ENCODE assay signal across 22 mouse cellular contexts in genomic region chr5:140615321-140616109, GRCm38 (mm10). TPM values are rescaled to one million over a fixed set of nuclear protein-coding genes. Genes with fewer than 3 reads are reported as not detected.
DNase-seq lines count a peak whose midpoint lies in the region; ATAC-seq and TF ChIP-seq lines count a peak whose summit lies in the region.
"Had no signal": no experiment of that assay in that cellular context is flagged by ENCODE, and none has a peak within 500 bp of the region (broad histone marks: within the 10 kb centered on the region; RNA-seq: fewer than 3 reads in every experiment).

No protein-coding gene starts in this region.

- no peak for TF ChIP-seq POLR2A in bone marrow, adult 2 months (IDR thresholded peaks at IDR 0.05; ENCODE audit: borderline replicate concordance, control insufficient read depth, low read depth, low read length)

- peaks cover 29% of the 10 kb centered on the region for H3K36me3 ChIP-seq in forebrain, embryonic 14.5 days (ENCODE audit: control insufficient read depth, insufficient read depth, low read length)
- H3K36me3 ChIP-seq in forebrain, embryonic 15.5 days: no peaks in the 10 kb centered on the region
- H3K36me3 ChIP-seq in liver, postnatal 0 days (replicated peaks; ENCODE audit: insufficient read depth, low read length): peaks cover 11% of the 10 kb centered on the region
- H3K36me3 ChIP-seq in intestine, embryonic 16.5 days (ENCODE audit: control insufficient read depth, insufficient read depth, low read length): peaks cover 6% of the 10 kb centered on the region; the same call in 1 of the 2 replicates
- H3K36me3 ChIP-seq: heart, embryonic 10.5 days had no signal

- 66% methylated on average over 10 of the region's 10 CpGs for WGBS in forebrain, embryonic 14.5 days
- WGBS in forebrain, embryonic 15.5 days: 72% methylated on average over 10 of the region's 10 CpGs
- 64% methylated on average over 10 of the region's 10 CpGs for WGBS in bone marrow, adult 2 months
- 57% methylated on average over 10 of the region's 10 CpGs for WGBS in liver, postnatal 0 days (ENCODE audit: insufficient replicate concordance)
- 80% methylated on average over 10 of the region's 10 CpGs for WGBS in intestine, embryonic 16.5 days

- H3K9ac ChIP-seq in forebrain, embryonic 14.5 days (ENCODE audit: low read length): no peak overlapping the region
- H3K9ac ChIP-seq in forebrain, embryonic 15.5 days (replicated peaks): no peak overlapping the region
- 0 out of 2 replicates have a peak overlapping the region, but pooled peaks have one; percentile 34 for H3K9ac ChIP-seq in liver, postnatal 0 days (replicated peaks)
- no peak overlapping the region for H3K9ac ChIP-seq in intestine, embryonic 16.5 days (ENCODE audit: low read depth, low read length)
- H3K9ac ChIP-seq: intestine, embryonic 15.5 days had no signal

- no peak for TF ChIP-seq EP300 in liver, postnatal 0 days (IDR thresholded peaks at IDR 0.05; ENCODE audit: low read depth)

- no peak for ATAC-seq in forebrain, embryonic 14.5 days
- ATAC-seq in forebrain, embryonic 15.5 days (replicated peaks): no peak
- ATAC-seq in liver, postnatal 0 days: no peak
- ATAC-seq in intestine, embryonic 16.5 days: no peak
- ATAC-seq: intestine, embryonic 15.5 days had no signal

- H3K9me3 ChIP-seq in forebrain, embryonic 14.5 days (replicated peaks; ENCODE audit: control insufficient read depth, low read length): no peaks in the 10 kb centered on the region
- no peaks in the 10 kb centered on the region for H3K9me3 ChIP-seq in forebrain, embryonic 15.5 days
- H3K9me3 ChIP-seq in liver, postnatal 0 days (ENCODE audit: low read length): no peaks in the 10 kb centered on the region
- H3K9me3 ChIP-seq in intestine, embryonic 16.5 days (ENCODE audit: control insufficient read depth, low read length): no peaks in the 10 kb centered on the region
- H3K9me3 ChIP-seq: heart, embryonic 10.5 days; intestine, embryonic 15.5 days had no signal

- no peak overlapping the region for H3K4me3 ChIP-seq in forebrain, embryonic 14.5 days (ENCODE audit: low read depth, low read length)
- H3K4me3 ChIP-seq in forebrain, embryonic 15.5 days: no peak overlapping the region
- no peak overlapping the region for H3K4me3 ChIP-seq in bone marrow, adult 2 months (replicated peaks; ENCODE audit: control insufficient read depth, low read depth, low read length)
- H3K4me3 ChIP-seq in liver, postnatal 0 days (ENCODE audit: low read depth, low read length): no peak overlapping the region
- no peak overlapping the region for H3K4me3 ChIP-seq in intestine, embryonic 16.5 days (ENCODE audit: low read length)
- H3K4me3 ChIP-seq: heart, embryonic 10.5 days; intestine, embryonic 15.5 days had no signal

- peak; percentile 39 for DNase-seq in forebrain, embryonic 14.5 days (ENCODE audit: low spot score)
- DNase-seq in A20 (ENCODE audit: low read depth, low spot score): peak; percentile 3
- no peak for DNase-seq in liver, postnatal 0 days
- no peak for DNase-seq in gastrocnemius, postnatal 14 days
- no peak for DNase-seq in lung, postnatal 4 days
- DNase-seq: cerebellum, postnatal 25 days; kidney, postnatal 10 days; lung, adult 18-20 months; retina, postnatal 1 day had no signal

- H3K4me2 ChIP-seq in forebrain, embryonic 14.5 days (ENCODE audit: low read length): no peak overlapping the region
- no peak overlapping the region for H3K4me2 ChIP-seq in forebrain, embryonic 15.5 days (replicated peaks)
- H3K4me2 ChIP-seq in liver, postnatal 0 days (ENCODE audit: low read depth, low read length): peak overlapping the region; percentile 26; the same call in 1 of the 2 replicates
- no peak overlapping the region for H3K4me2 ChIP-seq in intestine, embryonic 16.5 days (ENCODE audit: low read depth, low read length)
- H3K4me2 ChIP-seq: intestine, embryonic 15.5 days had no signal

- no peaks in the 10 kb centered on the region for H3K27me3 ChIP-seq in forebrain, embryonic 14.5 days (replicated peaks; ENCODE audit: control insufficient read depth, insufficient read depth, low read length)
- no peaks in the 10 kb centered on the region for H3K27me3 ChIP-seq in forebrain, embryonic 15.5 days
- 0 out of 2 replicates have a peak, but pooled peaks cover under 1% of the 10 kb centered on the region for H3K27me3 ChIP-seq in liver, postnatal 0 days (ENCODE audit: insufficient read depth, low read length)
- H3K27me3 ChIP-seq in intestine, embryonic 16.5 days (replicated peaks; ENCODE audit: control insufficient read depth, insufficient read depth, low read length): no peaks in the 10 kb centered on the region
- H3K27me3 ChIP-seq: intestine, embryonic 15.5 days had no signal

- intact Hi-C loops in gastrocnemius, postnatal 14 days (cut with DNase I; ENCODE audit: low total_unique reads): loop anchor here (2.0 kb wide), 1 partner anchor 47 kb away; no protein-coding TSS in a partner anchor

- no peak for TF ChIP-seq CTCF in bone marrow, adult 2 months (IDR thresholded peaks at IDR 0.05; ENCODE audit: control insufficient read depth, insufficient read depth, low read length)
- TF ChIP-seq CTCF in liver, postnatal 0 days (IDR thresholded peaks at IDR 0.05; ENCODE audit: low read depth): no peak

- peaks cover 21% of the 10 kb centered on the region for H3K4me1 ChIP-seq in forebrain, embryonic 14.5 days (ENCODE audit: control insufficient read depth, insufficient read depth, low read length)
- peaks cover 30% of the 10 kb centered on the region for H3K4me1 ChIP-seq in forebrain, embryonic 15.5 days
- H3K4me1 ChIP-seq in bone marrow, adult 2 months (ENCODE audit: control insufficient read depth, insufficient read depth, low read length): peaks cover 7% of the 10 kb centered on the region; the same call in 1 of the 2 replicates
- H3K4me1 ChIP-seq in liver, postnatal 0 days (ENCODE audit: insufficient read depth): peaks cover 40% of the 10 kb centered on the region
- H3K4me1 ChIP-seq in intestine, embryonic 16.5 days (ENCODE audit: control insufficient read depth, insufficient read depth, low read length): peaks cover 25% of the 10 kb centered on the region

- H3K27ac ChIP-seq in forebrain, embryonic 14.5 days (ENCODE audit: low read depth, low read length): no peak overlapping the region
- no peak overlapping the region; the same call in 1 of the 2 replicates for H3K27ac ChIP-seq in forebrain, embryonic 15.5 days (replicated peaks)
- H3K27ac ChIP-seq in bone marrow, adult 2 months (ENCODE audit: control insufficient read depth, insufficient read depth, low read depth, low read length, poor library complexity): peak overlapping the region; percentile 94
- H3K27ac ChIP-seq in liver, postnatal 0 days (ENCODE audit: low read depth): no peak overlapping the region; the same call in 1 of the 2 replicates
- H3K27ac ChIP-seq in intestine, embryonic 16.5 days (ENCODE audit: low read length): no peak overlapping the region
- H3K27ac ChIP-seq: heart, embryonic 10.5 days had no signal

RNA-seq across cellular contexts. Expression of gene Lfng, which starts 8.4 kb away (rescaled TPM):
- 30.9 TPM in 2 replicates for polyA plus RNA-seq in forebrain, embryonic 14.5 days (2014; fragmentation: Nextera tagmentation; extraction: Ambion mirVana)
- 25.7 and 28.8 TPM in 2 replicates for polyA plus RNA-seq in forebrain, embryonic 15.5 days (2015; fragmentation: Nextera tagmentation; extraction: Ambion mirVana)
- polyA plus RNA-seq in bone marrow, adult 2 months (2011; ENCODE audit: insufficient read depth, insufficient read length, low replicate concordance, missing spikeins): 25.9 and 26.5 TPM in 2 replicates
- 5.0 and 5.9 TPM in 2 replicates for polyA plus RNA-seq in liver, postnatal 0 days (2015; fragmentation: Nextera tagmentation; extraction: Ambion mirVana)
- 1 to 10 TPM; 5.6 to 9.8 TPM for total RNA-seq in gastrocnemius, postnatal 14 days (2021)
- polyA plus RNA-seq in intestine, embryonic 16.5 days (2015; fragmentation: Nextera tagmentation; extraction: Ambion mirVana): 11.9 and 13.4 TPM in 2 replicates

RNA-seq across cellular contexts. Expression of gene Ttyh3, which starts 33.3 kb away (rescaled TPM):
- polyA plus RNA-seq in forebrain, embryonic 14.5 days (2014; fragmentation: Nextera tagmentation; extraction: Ambion mirVana): 65.8 and 72.3 TPM in 2 replicates
- polyA plus RNA-seq in forebrain, embryonic 15.5 days (2015; fragmentation: Nextera tagmentation; extraction: Ambion mirVana): 78.9 and 85.5 TPM in 2 replicates
- polyA plus RNA-seq in bone marrow, adult 2 months (2011; ENCODE audit: insufficient read depth, insufficient read length, low replicate concordance, missing spikeins): 20.1 and 34.8 TPM in 2 replicates
- 5.2 and 6.5 TPM in 2 replicates for polyA plus RNA-seq in liver, postnatal 0 days (2015; fragmentation: Nextera tagmentation; extraction: Ambion mirVana)
- total RNA-seq in gastrocnemius, postnatal 14 days (2021): 10 to 100 TPM; 16.9 to 22.5 TPM
- polyA plus RNA-seq in intestine, embryonic 16.5 days (2015; fragmentation: Nextera tagmentation; extraction: Ambion mirVana): 17.0 and 24.3 TPM in 2 replicates

RNA-seq across cellular contexts. Expression of gene Grifin, which starts 50.6 kb away (rescaled TPM):
- 0.38 TPM in 1 of 2 replicates, not detected in the other for polyA plus RNA-seq in forebrain, embryonic 14.5 days (2014; fragmentation: Nextera tagmentation; extraction: Ambion mirVana)
- 0.33 TPM in 1 of 2 replicates, not detected in the other for polyA plus RNA-seq in forebrain, embryonic 15.5 days (2015; fragmentation: Nextera tagmentation; extraction: Ambion mirVana)
- not detected in 2 replicates for polyA plus RNA-seq in bone marrow, adult 2 months (2011; ENCODE audit: insufficient read depth, insufficient read length, low replicate concordance, missing spikeins)
- polyA plus RNA-seq in liver, postnatal 0 days (2015; fragmentation: Nextera tagmentation; extraction: Ambion mirVana): not detected in 2 replicates
- total RNA-seq in gastrocnemius, postnatal 14 days (2021): not detected
- 0.70 and 0.80 TPM in 2 replicates for polyA plus RNA-seq in intestine, embryonic 16.5 days (2015; fragmentation: Nextera tagmentation; extraction: Ambion mirVana)
- total RNA-seq: adrenal gland, adult 18-20 months; gastrocnemius, adult 8-10 months; heart, postnatal 25 days; layer of hippocampus, postnatal 10 days; left cerebral cortex, postnatal 14 days had no signal
- polyA plus RNA-seq: C2C12; heart, embryonic 10.5 days; neural tube, embryonic 14.5 days; testis, adult 2 months had no signal

Comparison
In these comparisons a context has a peak if more than half of its experiments do, and no peak if none do; other contexts are left out.
1. DNase-seq: peak in forebrain, embryonic 14.5 days (single experiment) and A20 (single experiment); none in liver, postnatal 0 days (single experiment), gastrocnemius, postnatal 14 days (single experiment) and lung, postnatal 4 days (0 of 2).